Mouse (Mus musculus) liver, embryonic 16.5 days (tissue): ENCODE results near the gene Ptpn13. TPM values are rescaled to one million over a fixed set of nuclear protein-coding genes. Genes with fewer than 3 reads are reported as not detected.

ENCODE experiments used
- ATAC-seq: fragments of 200-750 bp; cut with Nextera tagmentation; 2 replicates; pipeline ENCODE4 v1.8.0; 2017; ENCODE audit warnings: low read depth, mild to moderate bottlenecking, moderate number of reproducible peaks, moderate library complexity
- H3K27ac ChIP-seq: fragments of 300-500 bp; sonication (generic); 2 replicates; pipeline ENCODE4 v1.5.1; 2014; ENCODE audit warnings: mild to moderate bottlenecking, low read length
- H3K27me3 ChIP-seq: fragments of 300-500 bp; sonication (generic); 2 replicates; pipeline ENCODE4 v1.6.1; 2014; ENCODE audit warnings: low read depth, low read length, mixed read lengths; ENCODE audit not compliant: control insufficient read depth, insufficient read depth
- H3K36me3 ChIP-seq: fragments of 300-500 bp; sonication (generic); 2 replicates; pipeline ENCODE4 v1.6.1; 2014; ENCODE audit warnings: mild to moderate bottlenecking; ENCODE audit not compliant: control insufficient read depth, insufficient read depth
- H3K4me1 ChIP-seq: fragments of 300-500 bp; sonication (generic); 2 replicates; pipeline ENCODE4 v1.6.1; 2014; ENCODE audit warnings: low read depth, low read length, mixed read lengths; ENCODE audit not compliant: control insufficient read depth
- H3K4me2 ChIP-seq: fragments of 300-500 bp; sonication (generic); 2 replicates; pipeline ENCODE4 v1.6.1; 2014; ENCODE audit warnings: low read depth, low read length, mixed read lengths
- H3K4me3 ChIP-seq: fragments of 300-500 bp; sonication (generic); 2 replicates; pipeline ENCODE4 v1.5.1; 2014; ENCODE audit warnings: low read depth, mild to moderate bottlenecking, low read length
- H3K9ac ChIP-seq: fragments of 300-500 bp; sonication (generic); 2 replicates; pipeline ENCODE4 v1.6.1; 2014; ENCODE audit warnings: low read depth, low read length
- H3K9me3 ChIP-seq: fragments of 300-500 bp; sonication (generic); replicated peaks from 2 replicates; pipeline ENCODE4 v1.6.1; 2016; ENCODE audit warnings: low read length; ENCODE audit not compliant: control insufficient read depth
- WGBS: fragments of 180-500 bp; shearing (Covaris S2); extraction: QIAGEN DNeasy Blood & Tissue Kit; methylation state at CpG from one replicate; pipeline ENCODE4 v1.1.7; 2014; ENCODE audit not compliant: insufficient replicate concordance; 5-methylcytosine and 5-hydroxymethylcytosine counted together
- polyA plus RNA-seq: library from polyadenylated mRNA; unstranded; fragments of >200 nt; fragmentation: Nextera tagmentation; extraction: Ambion mirVana; gene quantifications from 2 replicates; pipeline ENCODE4 v1.2.1, GENCODE M21; 2015

Ptpn13 gene
- polyA plus RNA-seq, 1 experiment from 2014 or later, result 0.78 TPM

- no peak overlapping the region for H3K4me3 ChIP-seq
- H3K27me3 ChIP-seq, result no peaks in the 10 kb centered on the region
- H3K9me3 ChIP-seq, result no peaks in the 10 kb centered on the region
- H3K4me2 ChIP-seq, result no peak overlapping the region
- H3K4me1 ChIP-seq, result no peaks in the 10 kb centered on the region
- H3K27ac ChIP-seq, result no peak overlapping the region
- no peak overlapping the region for H3K9ac ChIP-seq
- H3K36me3 ChIP-seq, result no peaks in the 10 kb centered on the region
- 58% methylated on average over 3 of the region's 3 CpGs for WGBS
- no peak for ATAC-seq
Observed at GRCm38 (mm10) chr5:103647320-103647719, 222.3 kb downstream of the Ptpn13 start.

Other genes with a start within 250 kb of the Ptpn13 start
- not detected in 2 replicates for gene Mapk10, start 213.9 kb upstream of the Ptpn13 start, polyA plus RNA-seq
- gene Slc10a6, start 204.2 kb downstream of the Ptpn13 start, polyA plus RNA-seq, result not detected in 2 replicates
- gene 1700016H13Rik, start 230.8 kb downstream of the Ptpn13 start, polyA plus RNA-seq, result 0.06 TPM in 1 of 2 replicates, not detected in the other